Mouse (Mus musculus) heart, embryonic 15.5 days (tissue): ENCODE results near the gene Gm10147. TPM values are rescaled to one million over a fixed set of nuclear protein-coding genes. Genes with fewer than 3 reads are reported as not detected.
"Not testable (repeated sequence)": the region's sequence is repeated elsewhere in the genome, so short reads cannot be mapped to it uniquely, and the experiment has no call there.

Experiments used
- ATAC-seq: fragments of 200-750 bp; cut with Nextera tagmentation; replicated peaks from 2 replicates; pipeline ENCODE4 v1.8.0; 2017; ENCODE audit warnings: low read depth, moderate TSS enrichment; ENCODE audit not compliant: insufficient number of reproducible peaks, insufficient read depth, low FRiP score
- H3K27ac ChIP-seq: fragments of 300-500 bp; sonication (generic); 2 replicates; pipeline ENCODE4 v1.5.1; 2015; ENCODE audit warnings: mild to moderate bottlenecking, inconsistent platforms
- H3K27me3 ChIP-seq: fragments of 300-500 bp; sonication (generic); 2 replicates; pipeline ENCODE4 v1.6.1; 2015; ENCODE audit warnings: inconsistent platforms
- H3K36me3 ChIP-seq: fragments of 300-500 bp; sonication (generic); 2 replicates; pipeline ENCODE4 v1.6.1; 2015; ENCODE audit warnings: mild to moderate bottlenecking, inconsistent platforms
- H3K4me1 ChIP-seq: fragments of 300-500 bp; sonication (generic); replicated peaks from 2 replicates; pipeline ENCODE4 v1.6.1; 2015; ENCODE audit warnings: inconsistent platforms
- H3K4me2 ChIP-seq: fragments of 300-500 bp; sonication (generic); 2 replicates; pipeline ENCODE4 v1.6.1; 2015; ENCODE audit warnings: inconsistent platforms, mild to moderate bottlenecking, moderate library complexity
- H3K4me3 ChIP-seq: fragments of 300-500 bp; sonication (generic); 2 replicates; pipeline ENCODE4 v1.5.1; 2015; ENCODE audit warnings: mild to moderate bottlenecking, inconsistent platforms
- H3K9ac ChIP-seq: fragments of 300-500 bp; sonication (generic); 2 replicates; pipeline ENCODE4 v1.6.1; 2015; ENCODE audit warnings: mild to moderate bottlenecking, inconsistent platforms
- H3K9me3 ChIP-seq: fragments of 300-500 bp; sonication (generic); replicated peaks from 2 replicates; pipeline ENCODE4 v1.6.1; 2016; ENCODE audit warnings: inconsistent platforms
- WGBS: fragments of 180-500 bp; shearing (Covaris S2); methylation state at CpG from one replicate; pipeline ENCODE4 v1.1.7; 2015; ENCODE audit warnings: mixed read lengths; 5-methylcytosine and 5-hydroxymethylcytosine counted together
- microRNA-seq: library from miRNA; unstranded; fragments of <30 nt; microRNA quantifications from one replicate; pipeline ENCODE4, GENCODE M21; 2016
- polyA plus RNA-seq: library from polyadenylated mRNA; unstranded; fragments of >200 nt; fragmentation: Nextera tagmentation; extraction: Ambion mirVana; gene quantifications from 2 replicates; pipeline ENCODE4 v1.2.1, GENCODE M21; 2015

Gene Gm10147
- polyA plus RNA-seq, result not detected in 2 replicates

DNA sequence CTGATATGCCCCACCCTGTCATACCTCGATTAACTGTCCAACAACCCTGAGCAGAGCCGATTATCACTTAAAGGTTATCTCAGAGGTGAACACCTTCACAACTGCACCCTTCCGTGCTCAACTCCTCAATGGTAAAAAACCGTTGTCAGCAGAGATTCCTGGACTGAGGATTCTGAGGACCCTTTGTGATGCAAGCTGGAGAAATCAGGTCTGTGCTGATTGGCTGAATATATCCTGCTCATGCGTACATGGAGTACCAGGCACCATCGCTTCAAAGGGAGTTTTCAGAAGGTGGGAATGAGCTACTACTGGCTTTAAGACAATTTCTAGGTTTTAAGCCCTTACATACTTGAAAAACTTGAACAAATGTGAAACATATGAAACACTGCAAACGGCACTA, at the start of gene Gm10147:
TSS of gene Gm10147 (minus strand) at position 101 of the 400 bp plus-strand sequence.
- H3K4me2 ChIP-seq, H3K4me1 ChIP-seq, H3K4me3 ChIP-seq, H3K36me3 ChIP-seq, H3K9me3 ChIP-seq, H3K27ac ChIP-seq, ATAC-seq, H3K27me3 ChIP-seq, H3K9ac ChIP-seq: not testable (repeated sequence)
- WGBS, result no CpG with 5 or more reads among the region's 7 CpGs

Small RNA genes lying within 50 kb of the gene (microRNA-seq; reads per million reads assigned to microRNA genes)
- not detected for gene Gm44499
